Mouse (Mus musculus) splenic B cell, adult 2 months (primary cell): ENCODE measurements around the gene Mapkapk2.

ENCODE experiments used
- DNase-seq: peaks from one replicate; pipeline ENCODE4 v3.0.0-alpha.2; 2011; ENCODE audit warnings: low read depth, low spot score
- H3K27me3 ChIP-seq: 2 replicates; pipeline ENCODE4 v1.6.1; 2012; ENCODE audit warnings: mild to moderate bottlenecking, low read length, moderate library complexity, mixed read lengths; ENCODE audit not compliant: control insufficient read depth, poor library complexity, insufficient read depth, severe bottlenecking
- H3K36me3 ChIP-seq: 2 replicates; pipeline ENCODE4 v1.6.1; 2012; ENCODE audit warnings: mild to moderate bottlenecking, low read length, moderate library complexity, mixed read lengths; ENCODE audit not compliant: control insufficient read depth, poor library complexity, insufficient read depth, severe bottlenecking

The Mapkapk2 gene

GRCm38 (mm10) chr1:131058431-131058830 lies 39.2 kb downstream of the Mapkapk2 start:
- no peak for DNase-seq
- peaks cover 6% of the 10 kb centered on the region for H3K36me3 ChIP-seq
- no peaks in the 10 kb centered on the region for H3K27me3 ChIP-seq

- Histone ChIP-seq H3K27me3 (no peaks in the 10 kb centered on the region), H3K36me3 (peaks cover 8% of the 10 kb centered on the region)
- DNase-seq: no peak
These were observed 43.4 kb downstream of the Mapkapk2 start for GRCm38 (mm10) chr1:131054251-131054650.

GRCm38 (mm10) chr1:131053656-131054055 lies 44.0 kb downstream of the Mapkapk2 start:
- Histone ChIP-seq H3K27me3 (no peaks in the 10 kb centered on the region), H3K36me3 (peaks cover 8% of the 10 kb centered on the region)
- no peak for DNase-seq

GRCm38 (mm10) chr1:131053239-131053638 lies 44.4 kb downstream of the Mapkapk2 start:
- H3K27me3 ChIP-seq: no peaks in the 10 kb centered on the region
- peak; percentile 80 for DNase-seq
- peaks cover 8% of the 10 kb centered on the region for H3K36me3 ChIP-seq

- Histone ChIP-seq H3K36me3 (peaks cover 4% of the 10 kb centered on the region), H3K27me3 (no peaks in the 10 kb centered on the region)
- DNase-seq: no peak
These were observed 46.6 kb downstream of the Mapkapk2 start for GRCm38 (mm10) chr1:131051073-131051472.

GRCm38 (mm10) chr1:131050617-131051016 lies 47.0 kb downstream of the Mapkapk2 start:
- no peak for DNase-seq
- Histone ChIP-seq H3K27me3 (no peaks in the 10 kb centered on the region), H3K36me3 (peaks cover 4% of the 10 kb centered on the region)

- DNase-seq: no peak
- Histone ChIP-seq H3K27me3 (no peaks in the 10 kb centered on the region), H3K36me3 (peaks cover 2% of the 10 kb centered on the region)
These were observed 47.6 kb downstream of the Mapkapk2 start for GRCm38 (mm10) chr1:131050011-131050410.

- Histone ChIP-seq H3K36me3 (peaks cover 2% of the 10 kb centered on the region), H3K27me3 (no peaks in the 10 kb centered on the region)
- DNase-seq: no peak
These were observed 48.2 kb downstream of the Mapkapk2 start for GRCm38 (mm10) chr1:131049361-131049806.

GRCm38 (mm10) chr1:131048946-131049345 lies 48.7 kb downstream of the Mapkapk2 start:
- peaks cover 2% of the 10 kb centered on the region; the same call in 1 of the 2 replicates for H3K36me3 ChIP-seq
- DNase-seq: no peak
- no peaks in the 10 kb centered on the region for H3K27me3 ChIP-seq

- Histone ChIP-seq H3K27me3 (no peaks in the 10 kb centered on the region), H3K36me3 (peaks cover 2% of the 10 kb centered on the region; the same call in 1 of the 2 replicates)
- no peak for DNase-seq
These were observed 49.3 kb downstream of the Mapkapk2 start for GRCm38 (mm10) chr1:131048121-131048863.

- Histone ChIP-seq H3K27me3 (no peaks in the 10 kb centered on the region), H3K36me3 (no peaks in the 10 kb centered on the region)
- peak; percentile 61 for DNase-seq
These were observed 51.0 kb downstream of the Mapkapk2 start for GRCm38 (mm10) chr1:131046607-131047006.

- no peaks in the 10 kb centered on the region for H3K36me3 ChIP-seq
- no peaks in the 10 kb centered on the region for H3K27me3 ChIP-seq
- no peak for DNase-seq
These were observed 51.8 kb downstream of the Mapkapk2 start for GRCm38 (mm10) chr1:131045723-131046355.

- DNase-seq: no peak
- Histone ChIP-seq H3K36me3 (no peaks in the 10 kb centered on the region), H3K27me3 (no peaks in the 10 kb centered on the region)
These were observed 54.0 kb downstream of the Mapkapk2 start for GRCm38 (mm10) chr1:131043636-131044035.

- Histone ChIP-seq H3K36me3 (no peaks in the 10 kb centered on the region), H3K27me3 (no peaks in the 10 kb centered on the region)
- no peak for DNase-seq
These were observed 54.9 kb downstream of the Mapkapk2 start for GRCm38 (mm10) chr1:131042721-131043120.

- no peak for DNase-seq
- Histone ChIP-seq H3K36me3 (no peaks in the 10 kb centered on the region), H3K27me3 (no peaks in the 10 kb centered on the region)
These were observed 55.4 kb downstream of the Mapkapk2 start for GRCm38 (mm10) chr1:131042263-131042662.
